Mouse (Mus musculus): ENCODE measurements around the gene Nfib.

Nfib gene

GRCm38 (mm10) chr4:82408463-82409404 is 296.8 kb downstream of the Nfib start:
- no peak for DNase-seq

- DNase-seq: no peak
Measured at GRCm38 (mm10) chr4:82406511-82406910, 299.0 kb downstream of the Nfib start.

GRCm38 (mm10) chr4:82405791-82406190 is 299.8 kb downstream of the Nfib start:
- no peak for DNase-seq

GRCm38 (mm10) chr4:82403975-82404651 is 301.4 kb downstream of the Nfib start:
- DNase-seq: peak; percentile 84 to 85

GRCm38 (mm10) chr4:82402666-82403065 is 302.9 kb downstream of the Nfib start:
- no peak for DNase-seq

GRCm38 (mm10) chr4:82401450-82402061 is 304.0 kb downstream of the Nfib start:
- no peak for DNase-seq

- no peak for DNase-seq
Measured at GRCm38 (mm10) chr4:82400536-82400935, 305.0 kb downstream of the Nfib start.

GRCm38 (mm10) chr4:82399406-82400380 is 305.9 kb downstream of the Nfib start:
- DNase-seq: peak; percentile 88 to 89

- no peak for DNase-seq
Measured at GRCm38 (mm10) chr4:82398282-82398681, 307.3 kb downstream of the Nfib start.

GRCm38 (mm10) chr4:82396805-82397204 is 308.7 kb downstream of the Nfib start:
- DNase-seq: no peak

GRCm38 (mm10) chr4:82396003-82396402 is 309.5 kb downstream of the Nfib start:
- no peak for DNase-seq

GRCm38 (mm10) chr4:82394346-82394745 is 311.2 kb downstream of the Nfib start:
- no peak for DNase-seq

- DNase-seq: no peak
Measured at GRCm38 (mm10) chr4:82393021-82393420, 312.5 kb downstream of the Nfib start.

- no peak for DNase-seq
Measured at GRCm38 (mm10) chr4:82392496-82392895, 313.1 kb downstream of the Nfib start.

GRCm38 (mm10) chr4:82391726-82392472 is 313.7 kb downstream of the Nfib start:
- DNase-seq: no peak

- DNase-seq: no peak
Measured at GRCm38 (mm10) chr4:82390545-82390944, 315.0 kb downstream of the Nfib start.

- no peak for DNase-seq
Measured at GRCm38 (mm10) chr4:82389876-82390275, 315.7 kb downstream of the Nfib start.

- no peak for DNase-seq
Measured at GRCm38 (mm10) chr4:82387620-82388019, 317.9 kb downstream of the Nfib start.

GRCm38 (mm10) chr4:82386222-82386993 is 319.1 kb downstream of the Nfib start:
- no peak for DNase-seq

- no peak for DNase-seq
Measured at GRCm38 (mm10) chr4:82385638-82386037, 319.9 kb downstream of the Nfib start.

All from cerebellum, postnatal 36 days (tissue).